Comparison of ENCODE assay signal across 15 mouse cellular contexts in the genomic region with DNA sequence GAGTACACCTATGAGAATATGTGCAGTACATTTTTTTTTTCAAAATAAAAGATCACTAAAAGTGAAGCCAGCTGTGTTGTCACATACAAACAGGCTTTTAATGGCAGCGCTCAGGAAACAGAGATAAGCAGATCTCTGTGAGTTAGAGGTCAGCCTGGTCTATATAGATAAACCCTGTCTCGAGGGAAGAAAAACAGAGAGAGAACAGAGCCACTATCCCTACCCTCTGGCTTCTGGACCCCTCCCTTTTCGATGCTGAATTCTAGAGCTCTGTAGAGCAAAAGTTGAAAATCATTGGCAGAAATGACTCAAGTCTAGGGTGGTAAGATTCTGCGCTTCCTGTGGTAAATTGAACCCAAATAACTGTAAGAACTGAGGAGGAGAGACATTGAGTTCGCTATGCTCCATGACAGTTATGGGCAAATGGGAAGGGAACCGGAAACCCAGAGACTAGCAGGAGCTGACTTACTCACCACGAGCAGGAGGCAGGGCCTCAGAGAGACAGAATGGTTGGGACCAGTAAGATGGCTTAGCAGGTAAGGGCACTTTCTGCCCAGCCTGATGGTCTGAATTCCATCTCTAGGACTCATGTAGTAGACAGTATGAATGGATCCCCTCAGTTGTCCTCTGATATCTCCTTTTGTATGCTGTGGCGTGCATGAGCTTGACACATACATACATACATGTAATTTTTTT. TPM values are rescaled to one million over a fixed set of nuclear protein-coding genes. Genes with fewer than 3 reads are reported as not detected.
DNase-seq lines count a peak whose midpoint lies in the region; ATAC-seq and TF ChIP-seq lines count a peak whose summit lies in the region.
"Had no signal": no experiment of that assay in that cellular context is flagged by ENCODE, and none has a peak within 500 bp of the region (broad histone marks: within the 10 kb centered on the region; RNA-seq: fewer than 3 reads in every experiment).

No protein-coding gene starts in this region.

- 25% methylated on average over 8 of the region's 8 CpGs for WGBS in liver, embryonic 12.5 days (ENCODE audit: insufficient replicate concordance)

- peaks cover 35% of the 10 kb centered on the region for H3K27me3 ChIP-seq in liver, embryonic 12.5 days (replicated peaks)
- H3K27me3 ChIP-seq: midbrain, embryonic 15.5 days had no signal

- peak overlapping the region; percentile 95 for H3K4me2 ChIP-seq in liver, embryonic 12.5 days
- H3K4me2 ChIP-seq: hindbrain, embryonic 13.5 days; midbrain, embryonic 15.5 days had no signal

- peaks cover 74% of the 10 kb centered on the region for H3K4me1 ChIP-seq in liver, embryonic 12.5 days

- H3K9me3 ChIP-seq in liver, embryonic 12.5 days (replicated peaks): no peaks in the 10 kb centered on the region
- H3K9me3 ChIP-seq: hindbrain, embryonic 13.5 days; midbrain, embryonic 15.5 days had no signal

- peaks cover 45% of the 10 kb centered on the region for H3K36me3 ChIP-seq in liver, embryonic 12.5 days
- H3K36me3 ChIP-seq: midbrain, embryonic 15.5 days had no signal

- no peak for TF ChIP-seq CTCF in layer of hippocampus, adult 2 months (conservative IDR thresholded peaks at IDR 0.05)

- peak; percentile 16 to 50 for DNase-seq in spleen, postnatal 36 days (ENCODE audit: low spot score in 2 of 2)
- no peak for DNase-seq in spleen, adult 18-20 months
- peak; percentile 61 for DNase-seq in c-Kit-positive CD71-positive TER-119-negative erythroid progenitor cells, embryonic 14.5 days (ENCODE audit: low read depth)
- no peak for DNase-seq in layer of hippocampus, adult 2 months (ENCODE audit: low spot score in 2 of 2)
- no peak for DNase-seq in retina, embryonic 14.5 days (ENCODE audit: low spot score)
- DNase-seq in adrenal gland, postnatal 25 days: no peak
- DNase-seq: cerebellum, adult 8-10 months; kidney, postnatal 25 days; lung, postnatal 36 days; right cerebral cortex, postnatal 25 days had no signal

- H3K27ac ChIP-seq in liver, embryonic 12.5 days: peak overlapping the region; percentile 97
- no peak overlapping the region for H3K27ac ChIP-seq in layer of hippocampus, adult 2 months
- H3K27ac ChIP-seq: hindbrain, embryonic 13.5 days; midbrain, embryonic 15.5 days had no signal

- peak overlapping the region; percentile 96 for H3K4me3 ChIP-seq in liver, embryonic 12.5 days
- H3K4me3 ChIP-seq in layer of hippocampus, adult 2 months: no peak overlapping the region
- H3K4me3 ChIP-seq: hindbrain, embryonic 13.5 days; midbrain, embryonic 15.5 days had no signal

- peak overlapping the region; percentile 94 for H3K9ac ChIP-seq in liver, embryonic 12.5 days
- H3K9ac ChIP-seq: hindbrain, embryonic 13.5 days; midbrain, embryonic 15.5 days had no signal

- peak; percentile 90 for ATAC-seq in liver, embryonic 12.5 days
- ATAC-seq: intestine, postnatal 0 days; midbrain, embryonic 15.5 days; Patski had no signal

RNA-seq across cellular contexts. Expression of a gene that starts 2.7 kb away (rescaled TPM):
- 14.7 and 16.0 TPM in 2 replicates for polyA plus RNA-seq in liver, embryonic 12.5 days (2016; fragmentation: Nextera tagmentation; extraction: Ambion mirVana)
- 10 to 100 TPM; 21.5 to 23.9 TPM for total RNA-seq in layer of hippocampus, adult 2 months (2021)
- total RNA-seq in adrenal gland, postnatal 25 days (2021): 3.3 and 4.1 TPM in 2 replicates

RNA-seq across cellular contexts. Expression of a gene that starts 11.4 kb away (rescaled TPM):
- polyA plus RNA-seq in liver, embryonic 12.5 days (2016; fragmentation: Nextera tagmentation; extraction: Ambion mirVana): 0.96 and 1.4 TPM in 2 replicates
- total RNA-seq in layer of hippocampus, adult 2 months (2021): 100 to 1,000 TPM; 129 to 135 TPM
- total RNA-seq in adrenal gland, postnatal 25 days (2021): 5.9 and 11.5 TPM in 2 replicates

RNA-seq across cellular contexts. Expression of a gene that starts 27.2 kb away (rescaled TPM):
- 49.6 and 50.1 TPM in 2 replicates for polyA plus RNA-seq in liver, embryonic 12.5 days (2016; fragmentation: Nextera tagmentation; extraction: Ambion mirVana)
- 10 to 100 TPM; 71.2 to 74.0 TPM for total RNA-seq in layer of hippocampus, adult 2 months (2021)
- 191 and 212 TPM in 2 replicates for total RNA-seq in adrenal gland, postnatal 25 days (2021)

Comparison
In these comparisons a context has a peak if more than half of its experiments do, and no peak if none do; other contexts are left out.
1. DNase-seq: peak in spleen, postnatal 36 days (2 of 2) and c-Kit-positive CD71-positive TER-119-negative erythroid progenitor cells, embryonic 14.5 days (single experiment); none in spleen, adult 18-20 months (0 of 2), layer of hippocampus, adult 2 months (0 of 2), retina, embryonic 14.5 days (single experiment) and adrenal gland, postnatal 25 days (single experiment).
2. RNA of a gene that starts 11.4 kb away (total RNA-seq): 129 to 135 TPM in layer of hippocampus, adult 2 months; 5.9 to 11.5 TPM in adrenal gland, postnatal 25 days; every median in the first group is over 10 times any median in the second.